28 mouse cellular contexts compared by ENCODE assay signal in the genomic region with DNA sequence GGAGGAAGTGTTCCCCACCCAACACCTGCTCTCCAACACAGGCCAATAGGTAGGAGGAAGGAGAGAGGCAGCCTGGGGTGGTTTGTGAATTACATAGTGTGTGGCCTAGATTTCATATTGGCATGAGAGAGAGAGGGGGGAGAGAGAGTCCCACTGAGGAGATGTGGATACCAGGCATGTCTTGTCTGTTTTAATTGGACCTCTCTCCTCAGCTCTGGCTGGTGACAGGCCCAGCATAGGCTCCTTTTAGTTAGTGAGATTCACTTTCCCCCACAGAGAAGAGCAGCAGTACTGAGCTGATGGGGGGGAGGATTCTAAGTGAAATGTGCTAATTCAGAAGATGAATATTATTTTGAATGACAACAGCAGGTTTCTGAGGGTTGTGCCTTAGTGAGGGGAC. TPM values are rescaled to one million over a fixed set of nuclear protein-coding genes. Genes with fewer than 3 reads are reported as not detected.
"Had no signal": no experiment of that assay in that cellular context is flagged by ENCODE, and none has a peak within 500 bp of the region (broad histone marks: within the 10 kb centered on the region; RNA-seq: fewer than 3 reads in every experiment).

No protein-coding gene starts in this region.

- H3K9ac ChIP-seq: heart, embryonic 12.5 days; intestine, embryonic 15.5 days; limb, embryonic 12.5 days; liver, embryonic 13.5 days had no signal

- H3K9me3 ChIP-seq: intestine, embryonic 15.5 days; limb, embryonic 10.5 days; limb, embryonic 12.5 days had no signal

- DNase-seq: gastrocnemius, adult 2 months; gastrocnemius, postnatal 10 days; gastrocnemius, postnatal 25 days; heart, adult 18-20 months; heart, postnatal 10 days; heart, postnatal 4 days; kidney, adult 18-20 months; kidney, adult 8-10 months; kidney, postnatal 10 days; kidney, postnatal 25 days; kidney, postnatal 4 days; liver; liver, embryonic 13.5 days had no signal

- H3K36me3 ChIP-seq: heart, embryonic 12.5 days; hindbrain, embryonic 10.5 days; intestine, embryonic 15.5 days; limb, embryonic 10.5 days; limb, embryonic 12.5 days; liver, embryonic 13.5 days had no signal

- H3K4me3 ChIP-seq: gastrocnemius, adult 2 months; heart, embryonic 12.5 days; hindbrain, embryonic 10.5 days; intestine, embryonic 15.5 days; layer of hippocampus, adult 2 months; left cerebral cortex, adult 2 months; limb, embryonic 10.5 days; limb, embryonic 12.5 days; liver, embryonic 13.5 days had no signal

- H3K27ac ChIP-seq: gastrocnemius, adult 2 months; hindbrain, embryonic 10.5 days; intestine, embryonic 15.5 days; layer of hippocampus, adult 2 months; left cerebral cortex, adult 2 months; limb, embryonic 10.5 days; limb, embryonic 12.5 days; liver, embryonic 13.5 days had no signal

- H3K4me2 ChIP-seq: heart, embryonic 12.5 days; intestine, embryonic 15.5 days; limb, embryonic 12.5 days; liver, embryonic 11.5 days; liver, embryonic 13.5 days had no signal

- H3K4me1 ChIP-seq: intestine, embryonic 15.5 days; liver, embryonic 13.5 days had no signal

- ATAC-seq: inflammation-experienced regulatory T-cells, adult 6 months; intestine, embryonic 15.5 days; intestine, postnatal 0 days had no signal

- H3K27me3 ChIP-seq: heart, embryonic 12.5 days; intestine, embryonic 15.5 days; limb, embryonic 12.5 days; liver, embryonic 13.5 days had no signal

RNA-seq across cellular contexts. Expression of gene Amotl1, which starts 37.9 kb away (rescaled TPM):
- total RNA-seq: granulocyte monocyte progenitor cell, adult 5-6 weeks had no signal

RNA-seq across cellular contexts. Expression of gene Piwil4, which starts 57.8 kb away (rescaled TPM):
- total RNA-seq: gastrocnemius, postnatal 25 days; granulocyte monocyte progenitor cell, adult 5-6 weeks; heart, adult 18-20 months; heart, postnatal 10 days; heart, postnatal 4 days; layer of hippocampus, adult 2 months; layer of hippocampus, postnatal 25 days; left cerebral cortex, adult 2 months; left cerebral cortex, postnatal 14 days; left cerebral cortex, postnatal 36 days had no signal
- polyA plus RNA-seq: kidney, embryonic 14.5 days; limb, embryonic 10.5 days; limb, embryonic 12.5 days had no signal
